Mouse (Mus musculus): ENCODE measurements around the gene Agtpbp1. TPM values are rescaled to one million over a fixed set of nuclear protein-coding genes. Genes with fewer than 3 reads are reported as not detected.
"Not testable (repeated sequence)": the region's sequence is repeated elsewhere in the genome, so short reads cannot be mapped to it uniquely, and the experiment has no call there.

Gene Agtpbp1
- total RNA-seq (2021) = 10 to 100 TPM; 44.2 to 44.3 TPM
- long read RNA-seq, experiment 1, partial matches to known transcripts = 1 of 2 reads
- long read RNA-seq, experiment 1, other reads (novel, unspliced or antisense) = 1 of 2 reads
- long read RNA-seq, experiment 2, full-length matches to known transcripts = 5 of 18 reads
- long read RNA-seq, experiment 2, partial matches to known transcripts = 2 of 18 reads
- long read RNA-seq, experiment 2, other reads (novel, unspliced or antisense) = 11 of 18 reads

DNA sequence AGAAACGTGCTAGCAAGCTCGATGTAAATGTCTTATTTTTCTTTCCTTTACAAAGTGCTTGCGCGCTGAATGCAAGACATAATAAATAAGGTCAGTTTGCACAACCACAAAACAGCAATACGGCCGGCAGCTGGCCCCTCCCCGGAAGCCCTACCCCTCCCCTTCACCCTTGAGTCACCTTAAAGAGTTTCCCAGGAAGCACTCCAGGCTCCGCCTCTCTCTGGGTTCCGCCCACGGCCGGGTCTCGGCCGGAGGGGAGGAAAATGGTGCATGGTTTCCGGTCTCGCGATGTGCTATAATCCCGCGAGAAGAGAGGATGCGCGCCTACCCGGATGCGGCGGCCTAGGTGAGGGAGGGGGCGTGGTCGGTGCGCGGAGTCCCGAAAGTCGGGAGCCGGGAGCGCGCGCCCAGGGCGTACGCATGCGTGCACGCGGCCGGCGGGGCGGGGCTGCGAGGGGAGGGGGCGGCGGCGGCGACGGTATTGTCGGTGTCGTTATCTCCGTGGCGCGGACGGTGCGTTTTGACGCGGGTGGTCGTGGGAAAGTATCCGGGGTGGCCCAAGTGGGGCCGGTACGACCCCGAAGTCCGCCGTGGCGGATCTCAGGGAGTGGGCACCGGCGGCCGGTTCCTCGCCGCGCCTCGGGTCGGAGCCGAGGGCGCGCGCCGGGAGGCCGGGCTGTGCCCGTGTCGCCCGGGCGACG is at the start of gene Agtpbp1, which contains the start of gene Naa35:
Agtpbp1 (minus strand) TSS at position 281 of the 701 bp plus-strand sequence.
Naa35 (plus strand) TSS at position 313 of the 701 bp plus-strand sequence.
- DNase-seq (ENCODE audit: low spot score in 2 of 2) = peak; percentile 95 to 100

DNA sequence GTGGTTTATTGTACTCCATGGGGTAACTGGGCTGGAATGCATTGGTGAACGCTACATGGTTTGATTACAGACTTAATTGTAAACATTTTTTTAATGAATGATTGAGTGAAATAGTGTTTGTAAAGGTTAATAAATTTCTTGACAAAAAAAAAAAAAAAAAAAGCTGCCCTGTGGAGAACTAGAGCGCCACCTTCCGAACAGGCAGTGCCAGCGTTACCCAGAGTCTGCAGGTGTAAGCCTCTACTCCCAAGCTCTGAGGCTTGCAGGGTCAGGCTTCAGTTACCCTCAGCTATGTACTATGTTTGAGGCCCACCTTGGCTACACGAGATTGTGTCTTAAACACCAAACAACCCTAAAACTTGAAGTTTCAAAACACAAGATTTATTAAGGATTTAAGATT is 49.6 kb upstream of the Agtpbp1 start:
- DNase-seq (ENCODE audit: low spot score in 2 of 2) = no peak

- no peak for DNase-seq (ENCODE audit: low spot score in 2 of 2)
These were observed 41.7 kb upstream of the Agtpbp1 start for GRCm38 (mm10) chr13:59626739-59627138.

DNA sequence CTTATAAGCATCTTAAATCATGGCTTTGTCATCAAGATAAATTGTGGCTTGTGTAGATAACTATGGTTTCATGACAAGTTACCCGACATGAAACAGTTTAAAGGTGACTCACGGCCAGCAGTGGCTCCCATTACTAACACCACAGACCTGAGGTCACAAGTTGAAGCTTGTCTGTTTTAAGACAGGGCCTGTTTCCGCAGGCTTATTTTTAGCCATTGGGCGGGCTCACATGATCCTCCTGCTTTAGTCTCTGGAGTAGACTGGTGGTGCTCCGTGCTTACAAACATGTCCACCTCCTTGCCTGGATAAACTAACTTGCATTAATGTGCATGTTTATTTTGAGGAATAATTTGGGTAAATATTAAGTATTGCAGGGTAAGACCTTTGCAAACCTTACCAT is 39.9 kb upstream of the Agtpbp1 start:
- no peak for DNase-seq (ENCODE audit: low spot score in 2 of 2)

GRCm38 (mm10) chr13:59624389-59624788 is 39.4 kb upstream of the Agtpbp1 start:
- no peak for DNase-seq (ENCODE audit: low spot score in 2 of 2)

DNA sequence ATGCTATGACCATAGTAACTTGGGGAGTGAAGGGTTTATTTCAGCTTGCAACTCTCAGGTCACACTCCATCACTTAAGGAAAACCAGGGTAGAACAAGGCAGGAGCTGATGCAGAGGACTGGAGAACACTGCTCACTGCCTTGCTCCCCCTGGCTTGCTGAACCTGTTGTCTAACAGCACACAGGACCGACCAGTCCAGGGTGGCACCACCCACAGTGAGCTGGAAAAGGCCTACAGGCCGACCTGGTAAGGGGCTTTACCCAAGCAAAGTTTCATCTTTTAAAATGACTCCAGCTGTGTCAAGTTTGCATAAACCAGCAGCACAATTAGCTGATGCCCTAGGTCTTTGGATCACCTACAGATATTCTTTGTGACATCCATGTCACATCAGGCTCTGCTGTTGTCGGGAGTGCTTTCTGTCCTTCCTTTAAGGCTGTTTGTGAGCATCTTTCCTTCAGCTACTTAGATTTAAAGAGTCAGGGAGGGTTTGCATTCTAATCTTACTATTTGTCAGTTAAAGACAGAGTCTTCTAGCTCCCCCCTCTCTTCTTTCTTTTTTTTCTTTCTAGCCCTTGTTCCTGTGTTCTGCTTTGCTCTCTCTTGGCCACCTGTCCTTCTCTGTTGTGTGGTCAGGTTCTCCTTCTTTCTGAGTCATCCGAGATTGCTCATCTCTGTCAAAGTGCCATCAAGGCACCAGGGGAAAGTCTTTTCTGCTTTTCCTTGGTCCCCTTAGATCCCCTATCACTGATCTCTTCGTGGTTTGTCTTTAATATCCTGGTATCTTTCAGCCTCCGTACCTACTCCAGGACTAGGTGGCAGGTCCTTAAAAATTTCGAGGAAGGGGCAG is 36.8 kb upstream of the Agtpbp1 start:
- DNase-seq (ENCODE audit: low spot score in 2 of 2) = no peak

DNA sequence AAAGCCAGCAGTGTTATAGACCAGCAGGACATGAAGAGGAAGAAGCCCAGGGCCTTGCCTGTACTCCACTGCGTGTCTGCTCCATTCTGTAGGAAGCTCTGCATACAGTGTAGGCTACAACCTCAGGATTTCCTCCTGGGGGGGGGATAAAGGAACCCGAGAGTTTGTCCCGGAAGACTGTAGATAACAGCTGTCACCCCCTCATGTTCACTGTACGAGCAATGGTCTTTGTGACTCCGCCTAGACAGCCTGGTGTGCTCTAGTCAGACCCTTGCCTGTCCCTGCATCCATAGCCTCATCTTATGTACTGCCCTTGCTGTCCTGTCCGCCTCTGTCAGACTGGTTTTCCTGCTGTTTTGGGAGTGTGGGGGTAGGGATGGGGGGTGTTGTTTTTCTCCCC is 33.4 kb upstream of the Agtpbp1 start:
- DNase-seq (ENCODE audit: low spot score in 2 of 2) = no peak

- DNase-seq (ENCODE audit: low spot score in 2 of 2) = no peak
These were observed 30.5 kb upstream of the Agtpbp1 start for GRCm38 (mm10) chr13:59615554-59615953.

DNA sequence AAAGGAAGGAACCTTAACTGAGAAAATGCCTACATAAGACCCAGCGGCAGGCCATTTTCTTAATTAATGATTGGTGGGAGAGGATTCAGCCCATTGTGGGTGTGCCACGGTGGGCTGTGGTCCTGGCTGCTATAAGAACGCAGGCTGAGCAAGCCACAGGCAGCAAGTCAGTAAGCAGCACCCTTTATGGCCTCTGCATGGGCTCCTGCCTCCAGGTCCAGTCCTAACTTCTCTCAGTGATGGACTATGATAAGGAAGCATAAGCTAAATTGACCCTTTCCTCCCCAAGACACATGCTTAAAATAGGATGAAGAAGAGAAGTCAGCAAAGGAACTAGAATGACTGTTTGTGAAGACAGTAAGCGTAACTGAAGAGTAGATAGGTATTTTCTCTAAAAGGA is 30.1 kb upstream of the Agtpbp1 start:
- no peak for DNase-seq (ENCODE audit: low spot score in 2 of 2)

- DNase-seq (ENCODE audit: low spot score in 2 of 2) = no peak
These were observed 28.8 kb upstream of the Agtpbp1 start for GRCm38 (mm10) chr13:59613868-59614267.

GRCm38 (mm10) chr13:59610437-59610836 is 25.4 kb upstream of the Agtpbp1 start:
- no peak for DNase-seq (ENCODE audit: low spot score in 2 of 2)

- DNase-seq (ENCODE audit: low spot score in 2 of 2) = no peak
These were observed 24.9 kb upstream of the Agtpbp1 start for GRCm38 (mm10) chr13:59609885-59610284.

GRCm38 (mm10) chr13:59605221-59605922 is 20.3 kb upstream of the Agtpbp1 start:
- DNase-seq (ENCODE audit: low spot score in 2 of 2) = no peak

- no peak for DNase-seq (ENCODE audit: low spot score in 2 of 2)
These were observed 19.5 kb upstream of the Agtpbp1 start for GRCm38 (mm10) chr13:59604511-59604910.

- DNase-seq (ENCODE audit: low spot score in 2 of 2) = no peak
These were observed 18.1 kb upstream of the Agtpbp1 start for GRCm38 (mm10) chr13:59603096-59603495.

- DNase-seq (ENCODE audit: low spot score in 2 of 2) = no peak
These were observed 7.6 kb upstream of the Agtpbp1 start for GRCm38 (mm10) chr13:59592630-59593029.

- DNase-seq (ENCODE audit: low spot score in 2 of 2) = not testable (repeated sequence)
These were observed 7.0 kb upstream of the Agtpbp1 start for GRCm38 (mm10) chr13:59592058-59592457.

DNA sequence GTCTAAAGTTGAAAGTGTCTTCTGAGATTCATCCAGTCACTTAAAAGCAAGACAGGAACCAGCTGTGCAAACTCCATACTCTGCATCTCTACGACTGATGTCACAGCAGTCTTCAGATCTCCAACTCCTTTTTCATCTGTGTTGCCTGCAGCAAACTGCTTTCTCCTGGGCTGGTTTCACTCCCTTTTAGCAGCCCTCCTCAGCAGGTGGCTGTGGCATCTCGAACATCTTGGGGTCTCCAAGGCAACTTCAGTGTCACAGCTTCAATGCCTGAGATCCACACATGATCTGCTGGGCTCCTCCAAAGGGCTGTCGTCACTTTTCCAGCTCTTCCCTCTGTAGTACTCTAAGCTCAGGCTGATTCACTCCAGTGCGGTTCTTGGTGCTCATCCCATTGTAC is 5.7 kb upstream of the Agtpbp1 start:
- no peak for DNase-seq (ENCODE audit: low spot score in 2 of 2)

DNA sequence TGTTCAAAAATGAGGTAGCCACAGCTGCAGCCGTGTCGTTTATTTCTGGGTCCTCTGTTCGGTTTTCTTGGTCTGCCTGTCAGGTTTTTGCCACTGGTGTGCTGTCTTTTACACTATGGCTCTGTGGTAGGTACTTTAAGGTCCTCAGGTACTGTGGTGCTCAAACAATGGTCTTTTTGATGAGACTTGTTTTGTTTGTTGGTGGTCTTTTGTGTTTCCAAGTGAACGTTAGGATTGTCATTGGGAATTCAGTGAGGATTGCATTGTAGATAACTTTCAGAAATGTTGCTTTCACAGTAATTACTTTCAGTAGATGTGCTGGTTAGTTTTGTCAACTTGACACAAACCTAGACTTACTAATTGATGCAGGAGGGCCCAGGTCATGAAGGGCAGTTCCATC is 4.6 kb upstream of the Agtpbp1 start:
- DNase-seq (ENCODE audit: low spot score in 2 of 2) = no peak

DNA sequence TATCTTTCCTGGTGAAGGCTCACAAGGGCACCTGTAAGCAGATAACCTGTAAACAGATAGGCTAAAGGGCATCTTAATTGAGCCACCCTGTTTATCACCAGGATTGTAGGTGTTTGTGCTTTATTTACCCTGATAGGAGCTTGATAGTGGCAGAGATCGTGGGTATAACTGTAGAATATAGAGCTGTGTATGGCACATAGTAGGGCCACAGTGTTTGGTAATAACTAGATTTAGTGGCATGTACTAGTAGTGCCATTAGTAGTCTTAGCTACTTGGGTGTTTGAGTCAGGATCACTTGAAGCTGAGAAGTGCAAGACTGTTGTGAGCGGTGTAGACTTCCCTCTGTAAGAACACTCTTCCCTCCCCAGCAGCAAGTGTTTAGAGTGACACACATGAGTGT is 2.2 kb upstream of the Agtpbp1 start:
- no peak for DNase-seq (ENCODE audit: low spot score in 2 of 2)

GRCm38 (mm10) chr13:59585648-59586005 is 600 bp upstream of the Agtpbp1 start:
- DNase-seq (ENCODE audit: low spot score in 2 of 2) = no peak

All from adrenal gland, postnatal 4 days (tissue).